Mouse (Mus musculus) megakaryocyte, embryonic 14.5 days (primary cell): ENCODE data around the gene Gse1. TPM values are rescaled to one million over a fixed set of nuclear protein-coding genes. Genes with fewer than 3 reads are reported as not detected.
A peak's percentile ranks its signal among the peaks of the same experiment; 100 is the strongest.

Source experiments
- H3K27me3 ChIP-seq: replicated peaks from 2 replicates; pipeline ENCODE3; 2012; ENCODE audit warnings: inconsistent platforms
- H3K36me3 ChIP-seq: replicated peaks from 2 replicates; pipeline ENCODE3; 2012; ENCODE audit warnings: low read length, inconsistent platforms, mixed read lengths
- H3K4me1 ChIP-seq: 2 replicates; pipeline ENCODE4 v1.6.1; 2012; ENCODE audit warnings: inconsistent platforms
- H3K4me3 ChIP-seq: replicated peaks from 2 replicates; pipeline ENCODE3; 2012; ENCODE audit warnings: moderate library complexity, mild to moderate bottlenecking, inconsistent platforms
- H3K9me3 ChIP-seq: 2 replicates; pipeline ENCODE4 v1.6.1; 2012; ENCODE audit warnings: inconsistent platforms
- FLI1 ChIP-seq: IDR thresholded peaks from 2 replicates; pipeline ENCODE4 v1.6.1; 2012; ENCODE audit warnings: low read length, inconsistent platforms, mixed read lengths
- GATA1 ChIP-seq: IDR thresholded peaks from 3 replicates; pipeline ENCODE4 v1.6.1; 2012; ENCODE audit warnings: mixed read lengths, low read length, inconsistent platforms, borderline replicate concordance
- polyA plus RNA-seq: library from polyadenylated mRNA; stranded (reverse); fragments of >175 nt; gene quantifications from 2 replicates; pipeline ENCODE4 v1.2.3, GENCODE M21; 2012; ENCODE audit warnings: low replicate concordance; ENCODE audit not compliant: insufficient read depth

Gene Gse1
- polyA plus RNA-seq, 1 experiment = 163 TPM

DNA sequence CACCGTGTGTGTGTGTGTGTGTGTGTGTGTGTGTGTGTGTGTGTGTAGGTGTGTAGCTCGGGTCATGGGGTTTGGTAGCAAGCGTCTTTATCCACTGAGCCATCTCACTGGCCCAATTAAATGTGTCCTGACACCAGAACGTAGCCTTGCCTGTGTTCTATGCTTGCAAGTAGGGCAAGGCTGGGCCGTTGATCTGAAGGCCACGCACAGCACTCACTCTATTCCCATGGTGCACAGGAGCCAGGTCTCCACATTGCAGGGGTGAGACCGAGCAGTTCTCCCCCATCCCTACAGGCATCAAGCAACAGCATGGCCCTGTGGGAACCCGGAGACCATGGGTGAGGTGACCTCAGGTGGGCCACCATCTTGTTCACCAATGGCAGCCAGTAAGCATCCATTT is 194.0 kb downstream of the Gse1 start:
- peak overlapping the region; percentile 59 for H3K4me3 ChIP-seq
- peaks cover 100% of the 10 kb centered on the region for H3K4me1 ChIP-seq
- H3K9me3 ChIP-seq = no peaks in the 10 kb centered on the region
- TF ChIP-seq FLI1 = no peak
- no peak for TF ChIP-seq GATA1
- H3K36me3 ChIP-seq = no peaks in the 10 kb centered on the region
- H3K27me3 ChIP-seq = no peaks in the 10 kb centered on the region

DNA sequence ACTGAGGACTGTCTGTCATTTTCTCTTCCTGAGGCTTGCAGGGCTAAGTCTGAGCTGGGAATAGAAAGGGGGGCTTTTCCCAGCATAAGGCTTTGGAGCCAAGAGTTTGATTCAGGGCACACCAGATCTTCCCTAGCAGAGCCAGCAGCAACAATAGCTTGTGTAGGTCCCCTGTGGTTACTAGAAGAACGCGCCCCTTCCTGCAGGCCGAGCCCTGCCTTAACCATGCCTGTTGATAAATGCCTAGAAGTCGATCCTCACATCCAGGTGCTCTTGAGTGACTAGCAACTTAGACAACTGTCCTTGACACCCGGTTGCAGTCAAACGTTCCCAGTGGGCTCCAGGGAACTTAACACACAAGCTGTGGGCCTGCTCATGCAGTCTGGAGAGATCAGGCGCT is 195.3 kb downstream of the Gse1 start:
- H3K4me1 ChIP-seq = peaks cover 100% of the 10 kb centered on the region
- TF ChIP-seq GATA1 (no peak), FLI1 (no peak)
- no peaks in the 10 kb centered on the region for H3K9me3 ChIP-seq
- no peaks in the 10 kb centered on the region for H3K36me3 ChIP-seq
- H3K27me3 ChIP-seq = no peaks in the 10 kb centered on the region
- no peak overlapping the region for H3K4me3 ChIP-seq

DNA sequence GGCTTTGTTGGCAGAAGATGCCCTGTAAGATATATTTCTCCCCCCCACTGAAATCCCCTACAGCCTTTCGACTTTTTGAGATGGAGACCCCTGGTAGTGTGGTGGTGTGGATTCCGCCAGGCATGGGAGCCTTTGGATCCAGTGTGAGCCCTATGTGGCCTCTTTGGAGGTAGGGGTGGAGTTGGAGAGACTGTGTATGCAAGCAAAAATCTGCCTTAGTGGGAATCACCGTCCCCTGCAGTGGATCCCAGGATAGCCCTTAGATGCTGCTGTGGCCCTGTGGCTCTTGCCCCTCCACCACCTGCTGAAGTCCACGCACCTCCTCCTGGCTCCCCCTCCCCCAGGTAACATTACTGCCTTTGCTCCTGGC is 196.6 kb downstream of the Gse1 start:
- Histone ChIP-seq H3K4me3 (no peak overlapping the region), H3K27me3 (no peaks in the 10 kb centered on the region), H3K36me3 (no peaks in the 10 kb centered on the region), H3K9me3 (no peaks in the 10 kb centered on the region), H3K4me1 (peaks cover 97% of the 10 kb centered on the region)
- TF ChIP-seq FLI1 = no peak
- no peak for TF ChIP-seq GATA1

DNA sequence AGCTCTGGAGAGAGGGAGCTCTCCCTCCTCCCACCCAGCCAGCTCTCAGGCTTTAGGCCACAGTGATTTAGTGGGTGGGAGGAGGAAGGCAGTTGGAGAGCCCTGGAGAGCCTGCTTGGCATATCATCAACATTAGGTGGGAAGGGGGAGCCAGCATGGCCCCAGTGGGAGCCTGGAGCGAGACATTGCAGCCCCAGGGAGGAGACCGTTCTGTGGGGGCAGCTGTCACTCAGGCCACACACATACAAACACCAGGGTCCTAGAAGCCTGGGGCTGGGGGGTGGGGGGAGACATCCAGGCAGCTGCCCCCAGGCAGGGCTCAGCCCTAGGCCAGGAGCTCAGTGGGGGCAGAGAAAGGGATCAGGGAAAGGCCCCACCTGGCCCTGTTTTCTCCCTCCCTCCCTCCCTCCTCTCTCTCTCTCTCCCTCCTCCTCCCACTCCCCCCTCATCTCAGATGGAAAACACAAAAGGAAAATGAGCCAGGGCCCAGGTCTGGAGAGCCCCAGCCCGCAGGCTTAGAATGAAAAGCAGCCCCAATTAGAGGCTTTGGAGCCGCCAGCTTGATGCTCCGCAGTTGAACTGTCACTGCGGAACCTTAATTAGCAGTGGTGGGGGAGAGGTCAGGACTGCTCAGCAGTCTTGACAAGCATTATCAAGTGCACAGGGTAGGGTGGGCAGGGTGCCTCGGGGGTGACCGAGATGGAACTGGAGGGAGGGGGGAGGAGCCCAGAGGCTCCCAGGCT is 197.1 kb downstream of the Gse1 start:
- no peaks in the 10 kb centered on the region for H3K9me3 ChIP-seq
- no peaks in the 10 kb centered on the region for H3K36me3 ChIP-seq
- H3K4me3 ChIP-seq = peak overlapping the region; percentile 76
- H3K4me1 ChIP-seq = peaks cover 97% of the 10 kb centered on the region
- H3K27me3 ChIP-seq = no peaks in the 10 kb centered on the region
- no peak for TF ChIP-seq GATA1
- TF ChIP-seq FLI1 = no peak

DNA sequence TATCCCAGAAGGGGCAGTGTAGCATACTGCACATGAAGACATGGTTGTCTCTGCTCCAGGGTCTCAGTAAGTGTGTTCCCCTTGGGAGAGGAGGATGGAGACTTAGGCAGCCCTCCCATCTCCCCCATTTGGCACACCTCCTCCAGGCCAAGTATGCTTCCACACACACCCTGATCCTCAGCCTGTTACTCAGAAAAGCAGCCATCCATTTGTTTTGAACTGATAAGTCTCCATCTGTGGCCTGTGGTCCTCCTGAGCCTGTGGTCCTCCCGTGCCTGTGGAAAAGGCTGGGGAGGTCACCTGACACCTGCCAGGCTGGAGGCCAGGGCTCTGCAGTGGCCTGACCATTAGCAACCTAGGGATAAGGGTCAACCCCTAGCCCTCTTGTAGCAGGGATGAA is 197.8 kb downstream of the Gse1 start:
- no peak for TF ChIP-seq FLI1
- no peak for TF ChIP-seq GATA1
- peaks cover 97% of the 10 kb centered on the region for H3K4me1 ChIP-seq
- H3K36me3 ChIP-seq = no peaks in the 10 kb centered on the region
- peak overlapping the region; percentile 76 for H3K4me3 ChIP-seq
- H3K27me3 ChIP-seq = no peaks in the 10 kb centered on the region
- no peaks in the 10 kb centered on the region for H3K9me3 ChIP-seq

- Histone ChIP-seq H3K27me3 (no peaks in the 10 kb centered on the region), H3K36me3 (no peaks in the 10 kb centered on the region), H3K4me3 (peak overlapping the region; percentile 55), H3K4me1 (peaks cover 94% of the 10 kb centered on the region), H3K9me3 (no peaks in the 10 kb centered on the region)
- TF ChIP-seq FLI1 = no peak
- TF ChIP-seq GATA1 = no peak
Observed at GRCm38 (mm10) chr8:120426622-120427385, 198.5 kb downstream of the Gse1 start.

DNA sequence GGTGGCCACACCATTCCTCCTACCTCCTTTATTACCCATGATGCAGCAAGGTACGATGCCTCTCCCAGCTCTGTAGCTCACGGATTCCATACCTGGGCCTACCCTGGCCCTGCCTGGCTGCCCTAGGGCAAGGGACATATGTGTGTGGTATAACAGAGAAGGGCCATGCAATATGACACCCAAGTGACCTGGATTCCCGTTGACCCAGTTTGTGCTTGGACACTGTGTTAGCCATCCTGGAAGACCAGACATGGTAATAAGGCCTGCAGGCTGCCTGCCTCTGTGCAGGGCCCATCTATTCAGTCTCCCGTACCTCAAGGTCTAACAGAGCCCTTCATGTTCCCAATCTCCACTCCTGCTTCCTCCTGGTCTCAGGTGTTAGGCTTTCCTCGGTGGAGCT is 200.2 kb downstream of the Gse1 start:
- TF ChIP-seq FLI1 (no peak), GATA1 (no peak)
- Histone ChIP-seq H3K4me1 (peaks cover 92% of the 10 kb centered on the region), H3K36me3 (peaks cover 4% of the 10 kb centered on the region)

GRCm38 (mm10) chr8:120429116-120429515 is 200.9 kb downstream of the Gse1 start:
- peaks cover 7% of the 10 kb centered on the region for H3K36me3 ChIP-seq
- H3K27me3 ChIP-seq = no peaks in the 10 kb centered on the region
- no peak for TF ChIP-seq FLI1
- TF ChIP-seq GATA1 = no peak
- H3K9me3 ChIP-seq = peaks cover 9% of the 10 kb centered on the region; the same call in 1 of the 2 replicates
- H3K4me3 ChIP-seq = no peak overlapping the region
- peaks cover 89% of the 10 kb centered on the region for H3K4me1 ChIP-seq

More for the DNA sequence above, 200.2 kb downstream of the Gse1 start:
- Histone ChIP-seq H3K27me3 (no peaks in the 10 kb centered on the region), H3K9me3 (peaks cover 3% of the 10 kb centered on the region; the same call in 1 of the 2 replicates), H3K4me3 (no peak overlapping the region)

DNA sequence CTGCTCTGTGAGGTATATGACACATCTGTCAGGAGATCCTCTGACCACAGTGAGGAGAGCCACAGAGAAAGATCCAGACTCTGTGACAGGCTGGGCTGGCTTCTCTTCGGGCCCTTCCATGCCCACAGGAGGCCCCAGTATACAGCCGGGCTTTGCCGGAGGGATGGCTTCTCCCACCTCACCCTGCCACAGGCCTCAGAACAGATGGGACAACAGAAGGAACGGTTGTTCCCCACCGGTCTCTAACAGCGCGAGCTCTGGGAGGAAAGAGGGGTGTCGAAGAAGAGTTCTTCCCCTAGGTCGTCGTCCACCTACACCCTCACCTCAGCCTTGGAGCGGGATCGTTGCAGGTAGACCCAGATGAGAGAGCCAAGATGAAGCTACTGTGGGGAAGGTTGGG is 202.8 kb downstream of the Gse1 start:
- Histone ChIP-seq H3K4me3 (no peak overlapping the region), H3K4me1 (peaks cover 89% of the 10 kb centered on the region), H3K9me3 (peaks cover 9% of the 10 kb centered on the region; the same call in 1 of the 2 replicates), H3K27me3 (no peaks in the 10 kb centered on the region), H3K36me3 (peaks cover 7% of the 10 kb centered on the region)
- TF ChIP-seq GATA1 = no peak
- TF ChIP-seq FLI1 = no peak

DNA sequence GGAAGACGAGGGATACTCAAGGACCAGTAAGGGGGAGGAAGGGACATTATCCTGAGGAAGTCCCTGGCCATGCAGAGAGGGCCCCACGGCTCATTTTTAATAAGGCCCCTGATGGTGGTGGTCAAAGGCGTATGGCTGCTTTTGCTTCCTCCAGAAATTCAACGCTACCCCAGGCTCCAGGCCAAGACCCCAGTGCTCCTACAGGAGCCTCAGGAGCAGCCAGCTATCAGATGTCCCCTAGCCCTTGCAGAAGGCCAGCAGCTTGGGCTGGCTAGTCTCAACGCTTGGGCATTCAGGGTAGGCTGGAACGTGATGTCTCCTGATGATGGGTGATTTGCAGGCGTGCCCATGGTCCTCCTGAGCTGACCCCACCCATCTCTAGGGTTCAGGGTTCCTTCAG is 204.2 kb downstream of the Gse1 start:
- H3K4me3 ChIP-seq = no peak overlapping the region
- H3K4me1 ChIP-seq = peaks cover 89% of the 10 kb centered on the region
- no peaks in the 10 kb centered on the region for H3K27me3 ChIP-seq
- peaks cover 7% of the 10 kb centered on the region for H3K36me3 ChIP-seq
- H3K9me3 ChIP-seq = peaks cover 9% of the 10 kb centered on the region; the same call in 1 of the 2 replicates
- no peak for TF ChIP-seq FLI1
- no peak for TF ChIP-seq GATA1
